Mouse (Mus musculus): Measurements from ENCODE around the gene Zmynd10.

Gene Zmynd10

GRCm38 (mm10) chr9:107600745-107601144 is 53.6 kb downstream of the Zmynd10 start:
- CTCF ChIA-PET: interaction anchor here (0.6 to 1.1 kb wide), 2 partner anchors 64 to 75 kb away, joined by 3 read pairs; no protein-coding TSS in a partner anchor

Data from spleen, embryonic (tissue).